In genomic region chr6:52171938-52172337, GRCm38 (mm10) we compare ENCODE assay signal across 9 mouse cellular contexts. TPM values are rescaled to one million over a fixed set of nuclear protein-coding genes. Genes with fewer than 3 reads are reported as not detected.
DNase-seq lines count a peak whose midpoint lies in the region; ATAC-seq and TF ChIP-seq lines count a peak whose summit lies in the region.
"Had no signal": no experiment of that assay in that cellular context is flagged by ENCODE, and none has a peak within 500 bp of the region (broad histone marks: within the 10 kb centered on the region; RNA-seq: fewer than 3 reads in every experiment).

No protein-coding gene starts in this region.

- TF ChIP-seq CTCF in heart, adult 2 months (IDR thresholded peaks at IDR 0.05): no peak
- TF ChIP-seq CTCF in embryonic fibroblast, embryonic 13.5 days (IDR thresholded peaks at IDR 0.05; ENCODE audit: borderline replicate concordance, insufficient read depth, low read length): no peak
- TF ChIP-seq CTCF in kidney, postnatal 0 days (IDR thresholded peaks at IDR 0.05; ENCODE audit: low read depth): no peak

- peaks cover 21% of the 10 kb centered on the region for H3K4me1 ChIP-seq in heart, embryonic 15.5 days (replicated peaks)
- H3K4me1 ChIP-seq in heart, adult 2 months (ENCODE audit: control insufficient read depth, insufficient read depth, low read length): no peaks in the 10 kb centered on the region
- H3K4me1 ChIP-seq in embryonic fibroblast, embryonic 13.5 days (ENCODE audit: control insufficient read depth, insufficient read depth, low read length): peaks cover 8% of the 10 kb centered on the region
- H3K4me1 ChIP-seq in kidney, postnatal 0 days (replicated peaks; ENCODE audit: insufficient read depth, low read length): peaks cover 40% of the 10 kb centered on the region
- peaks cover 98% of the 10 kb centered on the region for H3K4me1 ChIP-seq in neural tube, embryonic 13.5 days (replicated peaks)

- no peaks in the 10 kb centered on the region for H3K79me2 ChIP-seq in heart, adult 2 months (replicated peaks; ENCODE audit: control insufficient read depth, insufficient read depth, low read length)

- peak overlapping the region; percentile 32; the same call in 1 of the 2 replicates for H3K4me3 ChIP-seq in heart, embryonic 15.5 days
- no peak overlapping the region for H3K4me3 ChIP-seq in heart, adult 2 months
- no peak overlapping the region for H3K4me3 ChIP-seq in embryonic fibroblast, embryonic 13.5 days (ENCODE audit: insufficient read depth, low read length)
- H3K4me3 ChIP-seq in kidney, postnatal 0 days (replicated peaks; ENCODE audit: low read depth, low read length): peak overlapping the region; percentile 21; the same call in 1 of the 2 replicates
- peak overlapping the region; percentile 54 for H3K4me3 ChIP-seq in neural tube, embryonic 13.5 days

- peak overlapping the region; percentile 58; the same call in 1 of the 2 replicates for H3K27ac ChIP-seq in heart, embryonic 15.5 days
- H3K27ac ChIP-seq in heart, adult 2 months: no peak overlapping the region
- H3K27ac ChIP-seq in embryonic fibroblast, embryonic 13.5 days (ENCODE audit: insufficient read depth, low read length): peak overlapping the region; percentile 66
- peak overlapping the region; percentile 85 for H3K27ac ChIP-seq in kidney, postnatal 0 days
- H3K27ac ChIP-seq in neural tube, embryonic 13.5 days (replicated peaks): peak overlapping the region; percentile 99

- H3K36me3 ChIP-seq in heart, embryonic 15.5 days: no peaks in the 10 kb centered on the region
- no peaks in the 10 kb centered on the region for H3K36me3 ChIP-seq in heart, adult 2 months (ENCODE audit: control insufficient read depth, insufficient read depth, low read length)
- H3K36me3 ChIP-seq in kidney, postnatal 0 days (ENCODE audit: insufficient read depth, low read length): no peaks in the 10 kb centered on the region
- H3K36me3 ChIP-seq in neural tube, embryonic 13.5 days: peaks cover 23% of the 10 kb centered on the region

- no peak for ATAC-seq in heart, embryonic 15.5 days (replicated peaks; ENCODE audit: insufficient number of reproducible peaks, insufficient read depth, low FRiP score, low read depth)
- no peak for ATAC-seq in kidney, postnatal 0 days (replicated peaks; ENCODE audit: low FRiP score, low read depth)
- ATAC-seq in neural tube, embryonic 13.5 days (ENCODE audit: low read depth): peak; percentile 18

- peaks cover 96% of the 10 kb centered on the region for H3K27me3 ChIP-seq in heart, embryonic 15.5 days
- H3K27me3 ChIP-seq in heart, adult 2 months (ENCODE audit: control insufficient read depth, insufficient read depth, low read length): peaks cover 20% of the 10 kb centered on the region
- no peaks in the 10 kb centered on the region for H3K27me3 ChIP-seq in kidney, postnatal 0 days (ENCODE audit: insufficient read depth, low read length)
- no peaks in the 10 kb centered on the region for H3K27me3 ChIP-seq in neural tube, embryonic 13.5 days

- TF ChIP-seq POLR2A in heart, adult 2 months (IDR thresholded peaks at IDR 0.05; ENCODE audit: insufficient read depth, low read depth, low read length): no peak
- no peak for TF ChIP-seq POLR2A in embryonic fibroblast, embryonic 13.5 days (IDR thresholded peaks at IDR 0.05; ENCODE audit: low read depth, low read length)

- H3K9me3 ChIP-seq in heart, embryonic 15.5 days (replicated peaks): no peaks in the 10 kb centered on the region
- H3K9me3 ChIP-seq in kidney, postnatal 0 days (replicated peaks; ENCODE audit: low read length): no peaks in the 10 kb centered on the region
- no peaks in the 10 kb centered on the region for H3K9me3 ChIP-seq in neural tube, embryonic 13.5 days

- DNase-seq in heart, adult 2 months: no peak
- DNase-seq in kidney, postnatal 0 days (ENCODE audit: low spot score): no peak
- DNase-seq in urinary bladder, postnatal 14 days (ENCODE audit: low spot score): no peak
- DNase-seq in right cerebral cortex, postnatal 36 days (ENCODE audit: low spot score in 2 of 2): no peak
- no peak for DNase-seq in right cerebral cortex, adult 2 months (ENCODE audit: low spot score in 2 of 2)

- 22% methylated on average over 7 of the region's 7 CpGs for WGBS in heart, embryonic 15.5 days
- 18% methylated on average over 7 of the region's 7 CpGs for WGBS in heart, adult 2 months
- 22% methylated on average over 7 of the region's 7 CpGs for WGBS in kidney, postnatal 0 days
- WGBS in neural tube, embryonic 13.5 days: 9% methylated on average over 7 of the region's 7 CpGs

- H3K9ac ChIP-seq in heart, embryonic 15.5 days: no peak overlapping the region
- H3K9ac ChIP-seq in heart, adult 2 months (ENCODE audit: low read depth, low read length): no peak overlapping the region
- H3K9ac ChIP-seq in kidney, postnatal 0 days (ENCODE audit: low read depth, low read length): peak overlapping the region; percentile 43; the same call in 1 of the 2 replicates
- peak overlapping the region; percentile 92 for H3K9ac ChIP-seq in neural tube, embryonic 13.5 days

- TF ChIP-seq EP300 in heart, adult 2 months (IDR thresholded peaks at IDR 0.05; ENCODE audit: insufficient read depth, low read depth, low read length): no peak

- intact Hi-C loops in heart, adult 2 months (cut with DNase I): no loop called here

- peak overlapping the region; percentile 44 for H3K4me2 ChIP-seq in heart, embryonic 15.5 days
- peak overlapping the region; percentile 67 for H3K4me2 ChIP-seq in kidney, postnatal 0 days (ENCODE audit: low read length)
- peak overlapping the region; percentile 75 for H3K4me2 ChIP-seq in neural tube, embryonic 13.5 days

RNA-seq across cellular contexts. Expression of gene 5730596B20Rik, which starts 5.4 kb away (rescaled TPM):
- 0.33 and 0.68 TPM in 2 replicates for polyA plus RNA-seq in heart, embryonic 15.5 days (2015; fragmentation: Nextera tagmentation; extraction: Ambion mirVana)
- total RNA-seq in heart, adult 2 months (2021): not detected
- polyA plus RNA-seq in heart, adult 2 months (2012; rRNA removed): not detected in 2 replicates
- 0.23 TPM in 1 of 2 replicates, not detected in the other for polyA plus RNA-seq in embryonic fibroblast, embryonic 13.5 days (2011; ENCODE audit: insufficient read length, low read depth, missing spikeins)
- 1.3 TPM in 2 replicates for polyA plus RNA-seq in kidney, postnatal 0 days (2015; fragmentation: Nextera tagmentation; extraction: Ambion mirVana)
- polyA plus RNA-seq in neural tube, embryonic 13.5 days (2015; fragmentation: Nextera tagmentation; extraction: Ambion mirVana): 3.5 and 4.1 TPM in 2 replicates
- total RNA-seq: hematopoietic stem cell, adult 5-6 weeks had no signal

RNA-seq across cellular contexts. Expression of gene Hoxa2, which starts 7.3 kb away (rescaled TPM):
- polyA plus RNA-seq in heart, embryonic 15.5 days (2015; fragmentation: Nextera tagmentation; extraction: Ambion mirVana): 1.2 and 3.1 TPM in 2 replicates
- under 1 TPM; 0.11 to 0.21 TPM for total RNA-seq in heart, adult 2 months (2021)
- polyA plus RNA-seq in heart, adult 2 months (2012; rRNA removed): 0.84 TPM in 1 of 2 replicates, not detected in the other
- 4.3 and 4.8 TPM in 2 replicates for polyA plus RNA-seq in embryonic fibroblast, embryonic 13.5 days (2011; ENCODE audit: insufficient read length, low read depth, missing spikeins)
- 2.3 and 2.4 TPM in 2 replicates for polyA plus RNA-seq in kidney, postnatal 0 days (2015; fragmentation: Nextera tagmentation; extraction: Ambion mirVana)
- polyA plus RNA-seq in neural tube, embryonic 13.5 days (2015; fragmentation: Nextera tagmentation; extraction: Ambion mirVana): 11.9 and 13.7 TPM in 2 replicates

RNA-seq across cellular contexts. Expression of gene Hoxa1, which starts 13.8 kb away (rescaled TPM):
- 0.59 and 1.1 TPM in 2 replicates for polyA plus RNA-seq in heart, embryonic 15.5 days (2015; fragmentation: Nextera tagmentation; extraction: Ambion mirVana)
- total RNA-seq in heart, adult 2 months (2021): under 1 TPM in 1 of 2 experiments, not detected in 1; 0.20 TPM
- 0.32 and 0.43 TPM in 2 replicates for polyA plus RNA-seq in heart, adult 2 months (2012; rRNA removed)
- polyA plus RNA-seq in embryonic fibroblast, embryonic 13.5 days (2011; ENCODE audit: insufficient read length, low read depth, missing spikeins): 2.4 and 3.0 TPM in 2 replicates
- polyA plus RNA-seq in kidney, postnatal 0 days (2015; fragmentation: Nextera tagmentation; extraction: Ambion mirVana): 0.33 and 0.64 TPM in 2 replicates
- 2.0 and 3.0 TPM in 2 replicates for polyA plus RNA-seq in neural tube, embryonic 13.5 days (2015; fragmentation: Nextera tagmentation; extraction: Ambion mirVana)
- total RNA-seq: hematopoietic stem cell, adult 5-6 weeks had no signal

RNA-seq across cellular contexts. Expression of gene Hoxa4, which starts 19.6 kb away (rescaled TPM):
- 0.43 and 0.77 TPM in 2 replicates for polyA plus RNA-seq in heart, embryonic 15.5 days (2015; fragmentation: Nextera tagmentation; extraction: Ambion mirVana)
- total RNA-seq in heart, adult 2 months (2021): under 1 TPM; 0.14 to 0.34 TPM
- polyA plus RNA-seq in heart, adult 2 months (2012; rRNA removed): 0.76 and 0.84 TPM in 2 replicates
- 3.0 and 4.2 TPM in 2 replicates for polyA plus RNA-seq in embryonic fibroblast, embryonic 13.5 days (2011; ENCODE audit: insufficient read length, low read depth, missing spikeins)
- polyA plus RNA-seq in kidney, postnatal 0 days (2015; fragmentation: Nextera tagmentation; extraction: Ambion mirVana): 1.6 and 2.2 TPM in 2 replicates
- polyA plus RNA-seq in neural tube, embryonic 13.5 days (2015; fragmentation: Nextera tagmentation; extraction: Ambion mirVana): 5.7 and 5.8 TPM in 2 replicates

RNA-seq across cellular contexts. Expression of gene Hoxa5, which starts 32.4 kb away (rescaled TPM):
- polyA plus RNA-seq in heart, embryonic 15.5 days (2015; fragmentation: Nextera tagmentation; extraction: Ambion mirVana): 2.3 and 6.3 TPM in 2 replicates
- total RNA-seq in heart, adult 2 months (2021): under 1 TPM; 0.26 to 0.45 TPM
- 0.94 and 0.96 TPM in 2 replicates for polyA plus RNA-seq in heart, adult 2 months (2012; rRNA removed)
- polyA plus RNA-seq in embryonic fibroblast, embryonic 13.5 days (2011; ENCODE audit: insufficient read length, low read depth, missing spikeins): 11.9 and 18.6 TPM in 2 replicates
- polyA plus RNA-seq in kidney, postnatal 0 days (2015; fragmentation: Nextera tagmentation; extraction: Ambion mirVana): 9.7 and 10.4 TPM in 2 replicates
- 44.7 and 66.8 TPM in 2 replicates for polyA plus RNA-seq in neural tube, embryonic 13.5 days (2015; fragmentation: Nextera tagmentation; extraction: Ambion mirVana)

Comparison
In these comparisons a context has a peak if more than half of its experiments do, and no peak if none do; other contexts are left out.
1. H3K4me3 ChIP-seq: peak in heart, embryonic 15.5 days (single experiment), kidney, postnatal 0 days (single experiment) and neural tube, embryonic 13.5 days (single experiment); none in heart, adult 2 months (single experiment) and embryonic fibroblast, embryonic 13.5 days (single experiment).
2. H3K9ac ChIP-seq: peak in kidney, postnatal 0 days (single experiment) and neural tube, embryonic 13.5 days (single experiment); none in heart, embryonic 15.5 days (single experiment) and heart, adult 2 months (single experiment).
3. Peak in every context shown above with its lines, with median percentiles within 50 percentile points of each other: H3K4me2 ChIP-seq.